Mouse (Mus musculus) myocyte (in vitro differentiated cells): ENCODE measurements around the gene Comtd1. TPM values are rescaled to one million over a fixed set of nuclear protein-coding genes. Genes with fewer than 3 reads are reported as not detected.

Experiments used
- H3K27me3 ChIP-seq: one replicate; pipeline ENCODE4 v1.6.1; 2011; ENCODE audit not compliant: control insufficient read depth, insufficient read depth, insufficient read length
- H3K36me3 ChIP-seq: one replicate; pipeline ENCODE4 v1.6.1; 2011; ENCODE audit not compliant: control insufficient read depth, insufficient read depth
- H3K4me2 ChIP-seq: one replicate; pipeline ENCODE4 v1.6.1; 2011; ENCODE audit warnings: low read depth, control low read depth
- H3K4me3 ChIP-seq: one replicate; pipeline ENCODE4 v1.5.1; 2011; ENCODE audit warnings: mild to moderate bottlenecking, control low read depth, moderate library complexity
- H3K79me2 ChIP-seq: one replicate; pipeline ENCODE4 v1.6.1; 2011; ENCODE audit not compliant: control insufficient read depth, insufficient read depth
- H3ac ChIP-seq: one replicate; pipeline ENCODE4 v1.6.1; 2011; ENCODE audit not compliant: control insufficient read depth, insufficient read length
- CEBPB ChIP-seq: IDR thresholded peaks from 2 replicates; pipeline ENCODE4 v1.6.1; 2011; ENCODE audit warnings: mild to moderate bottlenecking, moderate library complexity; ENCODE audit not compliant: poor library complexity, insufficient read depth, severe bottlenecking
- E2F4 ChIP-seq: IDR thresholded peaks from one replicate; pipeline ENCODE4 v1.6.1; 2011; ENCODE audit warnings: mild to moderate bottlenecking, control low read depth, moderate library complexity; ENCODE audit not compliant: insufficient read depth
- MAX ChIP-seq: IDR thresholded peaks from one replicate; pipeline ENCODE4 v1.6.1; 2011; ENCODE audit warnings: low read depth, mild to moderate bottlenecking, control low read depth
- MYOD1 ChIP-seq, 3 experiments: IDR thresholded peaks; one replicate each; pipeline ENCODE4 v1.6.1; 2011; ENCODE audit warnings: control low read depth in 2 of 3, low read depth in 2 of 3, mild to moderate bottlenecking in 2 of 3, moderate library complexity in 1 of 3; ENCODE audit not compliant: insufficient read length in 2 of 3, control insufficient read depth in 1 of 3
- MYOG ChIP-seq, 3 experiments: IDR thresholded peaks; one replicate each; pipeline ENCODE4 v1.6.1; 2011; ENCODE audit warnings: control low read depth in 2 of 3, low read depth in 2 of 3, mild to moderate bottlenecking in 2 of 3; ENCODE audit not compliant: insufficient read length in 2 of 3, control insufficient read depth in 1 of 3, insufficient read depth in 1 of 3
- POLR2A ChIP-seq: IDR thresholded peaks from one replicate; pipeline ENCODE4 v1.6.1; 2011; ENCODE audit warnings: low read depth, mild to moderate bottlenecking, control low read depth, moderate library complexity; ENCODE audit not compliant: insufficient read length
- POLR2AphosphoS2 ChIP-seq: IDR thresholded peaks from one replicate; pipeline ENCODE4 v1.6.1; 2011; ENCODE audit warnings: low read depth, control low read depth; ENCODE audit not compliant: insufficient read length
- REST ChIP-seq: IDR thresholded peaks from one replicate; pipeline ENCODE4 v1.6.1; 2011; ENCODE audit warnings: mild to moderate bottlenecking, control low read depth, moderate library complexity; ENCODE audit not compliant: insufficient read depth, insufficient read length
- SRF ChIP-seq: IDR thresholded peaks from one replicate; pipeline ENCODE4 v1.6.1; 2011; ENCODE audit warnings: low read depth; ENCODE audit not compliant: control insufficient read depth, insufficient read length
- TCF12 ChIP-seq: IDR thresholded peaks from one replicate; pipeline ENCODE4 v1.6.1; 2011; ENCODE audit warnings: mild to moderate bottlenecking, control low read depth; ENCODE audit not compliant: poor library complexity, insufficient read depth, severe bottlenecking
- TCF3 ChIP-seq: IDR thresholded peaks from one replicate; pipeline ENCODE4 v1.6.1; 2011; ENCODE audit warnings: low read depth, control low read depth; ENCODE audit not compliant: insufficient read length
- USF1 ChIP-seq: IDR thresholded peaks from one replicate; pipeline ENCODE4 v1.6.1; 2011; ENCODE audit warnings: low read depth, mild to moderate bottlenecking, control low read depth, moderate library complexity
- polyA plus RNA-seq: library from polyadenylated mRNA; unstranded; fragments of >200 nt; fragmentation: generic; extraction: Trizol; gene quantifications from one replicate; pipeline ENCODE4 v1.2.1, GENCODE M21; 2012; ENCODE audit warnings: missing spikeins

Comtd1 gene
- polyA plus RNA-seq: 47.1 TPM

GRCm38 (mm10) chr14:21848166-21849154 is at the start of gene Comtd1:
Gene Comtd1, minus strand, starts transcription at chr14:21848977.
- no peaks in the 10 kb centered on the region for H3K27me3 ChIP-seq
- H3K4me2 ChIP-seq: peak within 1 kb of the TSS; percentile 93
- peak in 2 of 3 experiments; percentile 18 to 24 for TF ChIP-seq MYOG (IDR thresholded peaks at IDR 0.05; ENCODE audit: control insufficient read depth in 1 of 3, insufficient read depth in 1 of 3, insufficient read length in 2 of 3, low read depth in 2 of 3)
- no peak for TF ChIP-seq TCF12
- no peak for TF ChIP-seq MAX
- TF ChIP-seq USF1: peak; percentile 77
- peak; percentile 85 for TF ChIP-seq POLR2A
- TF ChIP-seq MYOD1 (IDR thresholded peaks at IDR 0.05; ENCODE audit: control insufficient read depth in 1 of 3, insufficient read length in 2 of 3, low read depth in 2 of 3): peak in 2 of 3 experiments; percentile 37 to 59
- TF ChIP-seq SRF: peak; percentile 56
- peak; percentile 84 for TF ChIP-seq POLR2AphosphoS2
- no peak for TF ChIP-seq E2F4
- no peak for TF ChIP-seq CEBPB
- TF ChIP-seq REST: no peak
- TF ChIP-seq TCF3: no peak
- H3K36me3 ChIP-seq: peaks cover 29% of the 10 kb centered on the region
- H3K79me2 ChIP-seq: no peaks in the 10 kb centered on the region
- H3ac ChIP-seq: peak within 1 kb of the TSS; percentile 26
- H3K4me3 ChIP-seq: peak within 1 kb of the TSS; percentile 59

GRCm38 (mm10) chr14:21892341-21892659 is 43.5 kb upstream of the Comtd1 start:
- H3K36me3 ChIP-seq: no peaks in the 10 kb centered on the region
- no peak overlapping the region for H3K4me2 ChIP-seq
- TF ChIP-seq MAX (no peak), MYOG (IDR thresholded peaks at IDR 0.05; ENCODE audit: control insufficient read depth in 1 of 3, insufficient read depth in 1 of 3, insufficient read length in 2 of 3, low read depth in 2 of 3) (no peak), MYOD1 (IDR thresholded peaks at IDR 0.05; ENCODE audit: control insufficient read depth in 1 of 3, insufficient read length in 2 of 3, low read depth in 2 of 3) (no peak), POLR2A (no peak), E2F4 (no peak), TCF12 (no peak), CEBPB (no peak), TCF3 (no peak), USF1 (no peak), POLR2AphosphoS2 (no peak), SRF (no peak), REST (no peak)
- H3K79me2 ChIP-seq: no peaks in the 10 kb centered on the region
- H3K4me3 ChIP-seq: no peak overlapping the region
- H3ac ChIP-seq: no peak overlapping the region
- H3K27me3 ChIP-seq: no peaks in the 10 kb centered on the region

DNA sequence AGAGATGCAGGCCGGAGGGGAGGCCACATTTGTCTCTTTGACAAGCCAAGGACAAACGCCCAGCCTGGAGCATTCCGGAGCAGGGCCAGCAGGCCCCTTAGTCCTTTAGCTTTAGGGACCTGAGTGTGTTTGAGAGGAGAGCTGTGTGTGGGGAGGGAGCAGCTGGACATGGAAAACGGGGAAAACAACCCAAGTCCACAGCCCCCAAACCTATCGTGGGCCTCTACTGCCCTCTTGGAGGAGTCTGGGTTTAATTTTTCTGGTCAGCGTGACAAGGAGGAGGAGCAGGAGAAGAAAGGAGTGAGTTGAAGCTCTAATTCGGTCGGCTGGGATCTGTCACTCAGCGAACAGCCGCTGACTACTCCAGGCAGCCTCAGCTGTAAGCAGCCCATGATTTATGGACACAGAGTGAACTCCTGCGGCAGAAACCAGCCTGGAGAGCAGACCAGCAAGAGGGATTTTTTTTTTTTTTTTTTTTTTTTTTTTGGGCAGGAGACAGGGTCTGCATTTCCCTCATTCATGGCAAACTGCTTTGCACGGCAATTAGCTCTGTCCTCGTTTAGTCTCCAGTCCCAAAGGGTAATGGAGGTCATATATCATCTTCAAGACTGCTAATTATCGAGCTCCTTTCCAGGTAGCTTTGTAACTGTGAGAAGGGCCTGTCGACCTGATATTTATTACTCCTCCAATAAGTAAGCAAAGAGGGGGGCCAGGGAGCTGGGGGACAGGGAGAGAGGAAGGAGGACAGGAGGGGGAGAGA is 43.0 kb upstream of the Comtd1 start:
- Histone ChIP-seq H3K36me3 (no peaks in the 10 kb centered on the region), H3K4me2 (no peak overlapping the region), H3K79me2 (no peaks in the 10 kb centered on the region), H3K4me3 (no peak overlapping the region), H3K27me3 (no peaks in the 10 kb centered on the region), H3ac (no peak overlapping the region)
- TF ChIP-seq POLR2A (no peak), POLR2AphosphoS2 (no peak), TCF12 (no peak), SRF (no peak), REST (no peak), CEBPB (no peak), USF1 (no peak)

DNA sequence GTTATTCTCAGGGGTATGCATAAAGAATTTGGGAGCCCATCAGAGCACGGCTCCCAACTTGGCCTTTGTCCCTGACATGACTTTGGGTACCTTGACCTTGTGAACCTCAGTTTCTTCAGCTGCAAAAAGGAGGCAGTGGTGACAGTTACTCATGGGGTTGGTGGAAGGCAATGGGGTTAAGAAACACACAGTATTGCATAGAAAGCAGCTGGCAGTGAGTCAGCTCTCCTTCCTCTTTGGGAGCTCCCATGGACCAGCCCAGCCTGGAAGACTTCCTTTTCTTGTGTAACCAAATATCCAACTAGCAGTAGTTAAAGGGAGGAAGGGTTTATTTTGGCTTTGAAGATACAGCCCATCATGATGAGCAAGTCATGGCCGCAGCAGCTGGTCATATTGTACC is 41.7 kb upstream of the Comtd1 start:
- no peak overlapping the region for H3ac ChIP-seq
- no peak overlapping the region for H3K4me3 ChIP-seq
- H3K79me2 ChIP-seq: no peaks in the 10 kb centered on the region
- H3K36me3 ChIP-seq: no peaks in the 10 kb centered on the region
- H3K4me2 ChIP-seq: no peak overlapping the region
- no peak for TF ChIP-seq TCF3
- peak in 1 of 3 experiments; percentile 12 for TF ChIP-seq MYOD1 (IDR thresholded peaks at IDR 0.05; ENCODE audit: control insufficient read depth in 1 of 3, insufficient read length in 2 of 3, low read depth in 2 of 3)
- TF ChIP-seq TCF12: peak; percentile 24
- 0 out of 2 replicates have a peak, but pooled peaks have one; percentile 35 for TF ChIP-seq CEBPB
- TF ChIP-seq POLR2A: no peak
- no peak for TF ChIP-seq E2F4
- no peaks in the 10 kb centered on the region for H3K27me3 ChIP-seq
